Mouse (Mus musculus): Measurements from ENCODE around the gene Ccna2. TPM values are rescaled to one million over a fixed set of nuclear protein-coding genes. Genes with fewer than 3 reads are reported as not detected.
A peak's percentile ranks its signal among the peaks of the same experiment; 100 is the strongest.

Ccna2 gene
- polyA plus RNA-seq, 1 experiment from 2014 or later = 200 TPM

DNA sequence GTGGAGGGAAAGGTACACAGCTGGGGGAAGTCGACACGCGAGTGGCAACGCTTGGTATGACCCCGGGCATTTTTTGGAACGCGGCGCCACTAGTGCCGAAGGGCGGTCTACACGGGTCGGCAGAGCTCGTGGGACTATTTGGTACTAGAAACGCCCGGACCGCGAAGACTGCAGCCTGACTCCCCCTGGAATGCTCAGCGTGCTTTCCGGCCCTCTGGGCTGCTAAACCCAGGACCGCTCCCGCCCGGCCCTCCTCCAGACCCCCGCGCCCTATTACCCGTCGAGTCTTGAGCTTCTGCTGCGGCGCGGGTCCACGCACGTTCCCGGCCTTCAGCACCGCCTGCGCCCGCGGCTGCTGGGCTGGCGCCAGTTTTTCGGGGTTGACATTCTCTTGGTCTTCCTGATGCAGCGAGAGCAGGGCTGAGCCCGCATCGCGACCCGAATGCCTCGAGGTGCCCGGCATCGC is 556 bp downstream of the Ccna2 start:
- H3K27me3 ChIP-seq (ENCODE audit: control insufficient read depth, insufficient read depth, low read length) = no peaks in the 10 kb centered on the region
- peaks cover 33% of the 10 kb centered on the region for H3K36me3 ChIP-seq (ENCODE audit: control insufficient read depth, insufficient read depth, low read length)
- H3K4me1 ChIP-seq (ENCODE audit: control insufficient read depth, insufficient read depth, low read length) = peaks cover 6% of the 10 kb centered on the region; the same call in 1 of the 2 replicates
- no peaks in the 10 kb centered on the region for H3K9me3 ChIP-seq (ENCODE audit: control insufficient read depth, low read depth, low read length)
- peak overlapping the region; percentile 79 for H3K27ac ChIP-seq (ENCODE audit: low read length)
- peak overlapping the region; percentile 85 for H3K9ac ChIP-seq (replicated peaks; ENCODE audit: low read depth, low read length)
- peak overlapping the region; percentile 91 for H3K4me3 ChIP-seq (ENCODE audit: low read depth, low read length)
- under 1% methylated on average over 46 of the region's 46 CpGs for WGBS
- peak; percentile 1 for ATAC-seq (ENCODE audit: insufficient number of reproducible peaks, insufficient read depth, low FRiP score, low read depth)
- peak overlapping the region; percentile 73 for H3K4me2 ChIP-seq (replicated peaks; ENCODE audit: low read depth, low read length)

DNA sequence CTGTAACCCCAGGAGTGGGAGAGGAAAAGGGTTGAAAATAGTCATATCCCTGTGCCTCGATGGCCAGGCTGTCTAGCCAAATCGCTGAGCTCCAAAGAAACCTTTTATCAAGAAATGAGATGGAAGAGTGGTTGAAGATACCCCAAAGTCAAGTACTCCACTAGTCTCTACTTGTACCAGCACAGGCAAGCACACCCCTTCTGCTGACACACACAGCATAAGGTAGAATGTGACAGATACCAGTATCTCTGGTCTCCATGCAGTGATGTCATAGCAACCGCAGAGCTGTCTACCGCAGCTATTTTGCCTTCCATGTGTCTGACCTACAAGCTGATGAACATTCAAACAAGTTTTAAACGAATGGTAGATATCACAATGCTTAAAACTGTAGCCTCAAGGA is 2.1 kb downstream of the Ccna2 start:
- Histone ChIP-seq H3K27me3 (ENCODE audit: control insufficient read depth, insufficient read depth, low read length) (no peaks in the 10 kb centered on the region), H3K36me3 (ENCODE audit: control insufficient read depth, insufficient read depth, low read length) (peaks cover 46% of the 10 kb centered on the region), H3K9me3 (ENCODE audit: control insufficient read depth, low read depth, low read length) (no peaks in the 10 kb centered on the region), H3K4me3 (ENCODE audit: low read depth, low read length) (peak overlapping the region; percentile 91; the same call in 1 of the 2 replicates), H3K9ac (replicated peaks; ENCODE audit: low read depth, low read length) (no peak overlapping the region), H3K27ac (ENCODE audit: low read length) (no peak overlapping the region), H3K4me1 (ENCODE audit: control insufficient read depth, insufficient read depth, low read length) (peaks cover 6% of the 10 kb centered on the region; the same call in 1 of the 2 replicates), H3K4me2 (replicated peaks; ENCODE audit: low read depth, low read length) (peak overlapping the region; percentile 73)
- 83% methylated on average over 5 of the region's 5 CpGs for WGBS
- ATAC-seq (ENCODE audit: insufficient number of reproducible peaks, insufficient read depth, low FRiP score, low read depth) = no peak

DNA sequence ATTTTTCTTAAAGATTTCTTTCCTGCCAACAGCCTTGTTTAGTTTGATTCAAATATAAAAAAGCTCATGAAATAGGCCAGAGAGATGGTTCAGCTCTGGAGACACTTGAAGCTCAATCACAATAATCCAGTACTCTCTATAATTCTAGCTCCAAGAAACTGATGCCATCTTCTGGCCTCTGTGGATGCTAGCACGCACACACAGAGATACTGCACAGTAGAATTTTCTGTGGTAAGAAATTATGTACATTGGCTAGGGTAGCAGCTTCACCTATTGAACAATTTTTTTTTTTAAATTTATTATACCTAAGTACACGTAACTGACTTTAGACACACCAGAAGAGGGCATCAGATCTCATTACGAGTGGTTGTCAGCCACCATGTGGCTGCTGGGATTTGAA is 8.3 kb downstream of the Ccna2 start:
- Histone ChIP-seq H3K36me3 (ENCODE audit: control insufficient read depth, insufficient read depth, low read length) (peaks cover 73% of the 10 kb centered on the region), H3K27ac (ENCODE audit: low read length) (no peak overlapping the region), H3K4me3 (ENCODE audit: low read depth, low read length) (no peak overlapping the region), H3K9me3 (ENCODE audit: control insufficient read depth, low read depth, low read length) (no peaks in the 10 kb centered on the region), H3K9ac (replicated peaks; ENCODE audit: low read depth, low read length) (no peak overlapping the region), H3K4me1 (ENCODE audit: control insufficient read depth, insufficient read depth, low read length) (no peaks in the 10 kb centered on the region), H3K27me3 (ENCODE audit: control insufficient read depth, insufficient read depth, low read length) (no peaks in the 10 kb centered on the region), H3K4me2 (replicated peaks; ENCODE audit: low read depth, low read length) (no peak overlapping the region)
- WGBS = 89% methylated on average over 3 of the region's 3 CpGs
- ATAC-seq (ENCODE audit: insufficient number of reproducible peaks, insufficient read depth, low FRiP score, low read depth) = no peak

DNA sequence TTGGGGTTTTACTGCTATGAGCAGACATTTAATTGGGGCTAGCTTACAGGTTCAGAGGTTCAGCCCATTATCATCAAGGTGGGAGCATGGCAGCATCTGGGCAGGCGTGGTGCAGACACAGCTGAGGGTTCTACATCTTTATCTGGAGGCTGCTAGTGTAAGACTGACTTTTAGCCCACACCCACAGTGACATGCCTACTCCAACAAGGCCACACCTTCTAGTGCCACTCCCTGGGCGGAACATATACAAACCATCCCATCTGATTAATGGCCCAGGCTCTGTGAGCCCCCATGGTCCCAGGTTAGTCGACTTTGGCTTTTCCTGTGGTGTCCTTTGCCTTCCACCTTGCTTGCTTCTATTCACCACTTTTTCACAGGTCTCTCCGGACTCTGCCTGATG is 12.3 kb downstream of the Ccna2 start:
- Histone ChIP-seq H3K27ac (ENCODE audit: low read length) (no peak overlapping the region), H3K9ac (replicated peaks; ENCODE audit: low read depth, low read length) (no peak overlapping the region), H3K4me2 (replicated peaks; ENCODE audit: low read depth, low read length) (no peak overlapping the region), H3K4me3 (ENCODE audit: low read depth, low read length) (no peak overlapping the region), H3K36me3 (ENCODE audit: control insufficient read depth, insufficient read depth, low read length) (peaks cover 67% of the 10 kb centered on the region), H3K4me1 (ENCODE audit: control insufficient read depth, insufficient read depth, low read length) (no peaks in the 10 kb centered on the region), H3K27me3 (ENCODE audit: control insufficient read depth, insufficient read depth, low read length) (no peaks in the 10 kb centered on the region), H3K9me3 (ENCODE audit: control insufficient read depth, low read depth, low read length) (no peaks in the 10 kb centered on the region)
- ATAC-seq (ENCODE audit: insufficient number of reproducible peaks, insufficient read depth, low FRiP score, low read depth) = peak; percentile 28; the same call in 1 of the 2 replicates
- WGBS = 70% methylated on average over 4 of the region's 4 CpGs

DNA sequence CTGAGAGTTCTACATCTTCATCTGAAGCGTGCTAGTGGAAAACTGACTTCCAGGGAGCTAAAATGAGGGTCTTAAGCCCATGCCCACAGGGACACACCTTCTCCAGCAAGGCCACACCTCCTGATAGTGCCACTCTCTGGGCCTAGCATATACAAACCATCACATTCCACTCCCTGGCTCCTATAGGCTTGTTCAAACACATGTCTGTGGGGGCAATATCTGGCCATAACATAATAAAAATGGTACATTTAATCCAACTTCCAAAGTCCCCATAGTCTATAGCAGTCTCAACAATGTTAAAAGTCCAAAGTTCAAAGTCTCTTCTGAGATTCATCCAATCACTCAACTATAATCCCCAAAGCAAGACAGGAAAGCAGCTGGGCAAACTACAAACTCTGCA is 14.3 kb downstream of the Ccna2 start:
- no peak for ATAC-seq (ENCODE audit: insufficient number of reproducible peaks, insufficient read depth, low FRiP score, low read depth)
- no peaks in the 10 kb centered on the region for H3K9me3 ChIP-seq (ENCODE audit: control insufficient read depth, low read depth, low read length)
- no peak overlapping the region for H3K4me2 ChIP-seq (replicated peaks; ENCODE audit: low read depth, low read length)
- peaks cover 52% of the 10 kb centered on the region for H3K36me3 ChIP-seq (ENCODE audit: control insufficient read depth, insufficient read depth, low read length)
- no peaks in the 10 kb centered on the region for H3K27me3 ChIP-seq (ENCODE audit: control insufficient read depth, insufficient read depth, low read length)
- H3K4me1 ChIP-seq (ENCODE audit: control insufficient read depth, insufficient read depth, low read length) = no peaks in the 10 kb centered on the region
- no peak overlapping the region for H3K4me3 ChIP-seq (ENCODE audit: low read depth, low read length)
- no peak overlapping the region for H3K27ac ChIP-seq (ENCODE audit: low read length)
- WGBS = 95% methylated on average over 1 of the region's 1 CpGs
- H3K9ac ChIP-seq (replicated peaks; ENCODE audit: low read depth, low read length) = no peak overlapping the region

DNA sequence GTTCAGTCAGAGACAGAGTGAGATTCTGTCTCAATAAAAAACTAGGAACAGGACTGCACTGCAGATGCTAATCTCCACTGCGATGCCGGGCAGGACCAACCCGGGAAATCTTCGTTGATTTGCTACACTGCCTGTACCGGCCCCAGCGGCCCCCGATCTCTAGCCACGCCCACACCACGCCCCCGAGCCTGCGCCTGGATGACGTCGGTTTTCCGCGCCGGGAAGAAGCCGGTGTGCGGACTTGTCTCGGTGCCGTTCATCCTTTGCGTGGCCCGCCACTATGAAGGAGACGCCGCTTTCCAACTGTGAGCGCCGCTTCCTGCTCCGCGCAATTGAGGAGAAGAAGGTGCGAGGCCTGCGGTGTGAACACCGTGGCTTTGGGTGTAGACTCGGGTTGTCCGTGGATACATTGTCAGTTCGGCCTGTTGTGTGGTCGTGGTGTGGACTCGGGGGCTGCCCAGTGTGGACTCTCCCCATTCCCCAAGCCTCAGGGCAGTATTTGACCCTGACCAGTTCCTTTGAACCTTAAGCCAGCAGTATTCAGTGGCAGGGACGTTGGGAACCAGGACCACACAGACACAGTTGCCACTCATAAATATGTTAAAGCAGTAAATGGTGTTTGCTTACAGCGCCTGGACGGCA is 19.4 kb downstream of the Ccna2 start, which contains the start of gene Exosc9:
Exosc9 (plus strand) TSS at position 201 of the 642 bp plus-strand sequence.
- H3K27me3 ChIP-seq (ENCODE audit: control insufficient read depth, insufficient read depth, low read length) = no peaks in the 10 kb centered on the region
- peaks cover 22% of the 10 kb centered on the region; the same call in 1 of the 2 replicates for H3K36me3 ChIP-seq (ENCODE audit: control insufficient read depth, insufficient read depth, low read length)
- ATAC-seq (ENCODE audit: insufficient number of reproducible peaks, insufficient read depth, low FRiP score, low read depth) = peak; percentile 94
- H3K4me1 ChIP-seq (ENCODE audit: control insufficient read depth, insufficient read depth, low read length) = 0 out of 2 replicates have a peak, but pooled peaks cover 5% of the 10 kb centered on the region
- H3K4me2 ChIP-seq (replicated peaks; ENCODE audit: low read depth, low read length) = peak within 1 kb of the TSS; percentile 88
- peak within 1 kb of the TSS; percentile 92 for H3K4me3 ChIP-seq (ENCODE audit: low read depth, low read length)
- H3K9ac ChIP-seq (replicated peaks; ENCODE audit: low read depth, low read length) = peak within 1 kb of the TSS; percentile 65
- H3K27ac ChIP-seq (ENCODE audit: low read length) = peak within 1 kb of the TSS; percentile 39; the same call in 1 of the 2 replicates
- under 1% methylated on average over 39 of the region's 39 CpGs for WGBS
- no peaks in the 10 kb centered on the region for H3K9me3 ChIP-seq (ENCODE audit: control insufficient read depth, low read depth, low read length)

DNA sequence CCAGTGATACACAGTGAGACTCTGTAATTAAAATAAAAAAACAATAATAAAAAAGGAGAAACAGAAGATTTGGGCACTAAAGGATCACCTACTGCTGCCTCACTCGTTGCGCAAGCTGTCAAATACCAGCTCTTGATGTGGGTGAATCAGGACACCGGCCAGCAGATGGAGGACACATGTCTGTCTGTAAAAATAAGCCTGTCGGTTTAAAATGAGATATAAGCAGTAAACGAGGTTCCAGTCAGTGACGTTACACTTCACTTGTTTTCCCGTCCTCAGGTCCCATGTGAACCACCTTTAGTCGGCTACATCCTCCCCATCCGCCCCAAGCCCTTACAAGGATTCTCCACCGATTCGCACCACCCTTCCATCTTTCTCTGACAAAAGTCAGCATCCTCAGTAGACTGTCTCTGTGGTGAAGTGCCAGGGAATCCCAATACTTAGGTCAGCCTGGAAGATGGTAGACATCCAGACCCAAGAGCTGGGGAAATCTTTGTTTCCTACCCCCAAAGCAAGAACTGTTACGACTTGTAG is 20.0 kb downstream of the Ccna2 start:
- Histone ChIP-seq H3K4me1 (ENCODE audit: control insufficient read depth, insufficient read depth, low read length) (0 out of 2 replicates have a peak, but pooled peaks cover 5% of the 10 kb centered on the region), H3K4me2 (replicated peaks; ENCODE audit: low read depth, low read length) (peak overlapping the region; percentile 88), H3K9me3 (ENCODE audit: control insufficient read depth, low read depth, low read length) (no peaks in the 10 kb centered on the region), H3K9ac (replicated peaks; ENCODE audit: low read depth, low read length) (0 out of 2 replicates have a peak overlapping the region, but pooled peaks have one; percentile 65), H3K27me3 (ENCODE audit: control insufficient read depth, insufficient read depth, low read length) (no peaks in the 10 kb centered on the region), H3K27ac (ENCODE audit: low read length) (peak overlapping the region; percentile 33; the same call in 1 of the 2 replicates), H3K4me3 (ENCODE audit: low read depth, low read length) (peak overlapping the region; percentile 92), H3K36me3 (ENCODE audit: control insufficient read depth, insufficient read depth, low read length) (peaks cover 19% of the 10 kb centered on the region; the same call in 1 of the 2 replicates)
- no peak; the same call in 1 of the 2 replicates for ATAC-seq (ENCODE audit: insufficient number of reproducible peaks, insufficient read depth, low FRiP score, low read depth)
- 21% methylated on average over 12 of the region's 12 CpGs for WGBS

DNA sequence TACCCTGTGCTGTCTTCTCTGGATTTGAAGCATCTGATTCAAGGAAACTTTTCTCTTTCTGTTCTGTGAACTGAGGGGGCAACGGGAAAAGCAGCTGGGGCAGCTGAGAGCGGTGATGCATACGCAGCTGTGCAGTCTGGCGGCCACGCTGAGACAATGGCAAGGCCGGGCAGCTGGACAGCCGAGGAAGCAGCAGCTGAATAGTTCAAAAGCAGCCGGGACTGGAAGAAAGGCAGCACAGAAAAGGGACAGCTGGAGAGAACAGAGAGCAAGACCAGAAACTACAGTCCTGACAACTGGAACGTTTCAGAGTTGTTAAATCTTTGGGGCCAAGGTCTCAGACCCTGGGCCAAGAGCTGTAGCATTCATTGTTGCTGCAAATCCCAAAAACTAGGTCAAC is 20.6 kb downstream of the Ccna2 start:
- peaks cover 17% of the 10 kb centered on the region; the same call in 1 of the 2 replicates for H3K36me3 ChIP-seq (ENCODE audit: control insufficient read depth, insufficient read depth, low read length)
- peak overlapping the region; percentile 88 for H3K4me2 ChIP-seq (replicated peaks; ENCODE audit: low read depth, low read length)
- no peak; the same call in 1 of the 2 replicates for ATAC-seq (ENCODE audit: insufficient number of reproducible peaks, insufficient read depth, low FRiP score, low read depth)
- no peak overlapping the region; the same call in 1 of the 2 replicates for H3K27ac ChIP-seq (ENCODE audit: low read length)
- H3K4me3 ChIP-seq (ENCODE audit: low read depth, low read length) = no peak overlapping the region
- no peaks in the 10 kb centered on the region for H3K27me3 ChIP-seq (ENCODE audit: control insufficient read depth, insufficient read depth, low read length)
- no peaks in the 10 kb centered on the region for H3K9me3 ChIP-seq (ENCODE audit: control insufficient read depth, low read depth, low read length)
- no peak overlapping the region for H3K9ac ChIP-seq (replicated peaks; ENCODE audit: low read depth, low read length)
- 0 out of 2 replicates have a peak, but pooled peaks cover 5% of the 10 kb centered on the region for H3K4me1 ChIP-seq (ENCODE audit: control insufficient read depth, insufficient read depth, low read length)
- 44% methylated on average over 9 of the region's 9 CpGs for WGBS

Measured in stomach, embryonic 14.5 days (tissue).